Mouse (Mus musculus) kidney, adult 18-20 months (tissue): ENCODE measurements around the gene Dennd2c.

Source experiments
- DNase-seq: peaks from one replicate; pipeline ENCODE4 v3.0.0; 2021

Dennd2c gene

DNA sequence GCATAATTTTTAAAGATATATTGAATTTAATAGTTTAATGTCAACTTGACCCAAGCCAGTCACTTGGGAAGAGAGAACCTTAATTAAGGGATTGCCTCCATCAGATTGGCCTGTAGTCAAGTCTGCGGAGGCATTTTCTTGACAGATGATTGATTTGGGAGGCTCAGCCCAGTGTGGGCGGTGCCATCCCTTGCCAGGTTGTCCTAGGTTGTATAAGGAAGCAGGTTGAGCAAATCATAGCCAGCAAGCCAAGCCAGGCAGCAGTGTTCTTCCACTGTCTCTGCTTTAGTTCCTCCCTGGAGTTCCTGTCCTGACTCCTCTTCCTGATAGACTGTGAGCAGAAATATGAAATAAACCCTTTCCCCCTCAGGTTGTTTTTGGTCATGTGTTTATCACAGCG is 21.2 kb downstream of the Dennd2c start:
- no peak for DNase-seq

DNA sequence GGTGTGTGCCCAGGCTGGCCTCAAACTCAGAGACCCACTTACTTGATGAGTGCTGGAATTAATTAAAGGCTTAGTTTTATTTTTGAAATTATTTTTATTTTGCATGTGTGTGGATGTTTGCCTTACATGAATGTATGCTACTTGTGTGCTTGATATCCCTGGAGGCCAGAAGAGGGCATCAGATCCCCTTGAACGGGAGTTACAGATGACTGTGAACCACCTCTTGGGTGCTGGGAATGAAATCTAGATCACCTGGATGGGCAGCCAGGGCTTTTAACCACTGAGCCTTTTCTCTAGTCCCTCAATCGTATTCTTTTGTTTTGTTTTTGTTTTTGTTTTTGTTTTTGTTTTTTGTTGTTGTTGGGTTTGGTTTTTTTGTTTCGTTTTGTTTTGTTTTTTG is 23.7 kb downstream of the Dennd2c start:
- no peak for DNase-seq

- DNase-seq, result no peak
Measured at GRCm38 (mm10) chr3:103127177-103127576, 24.8 kb downstream of the Dennd2c start.

DNA sequence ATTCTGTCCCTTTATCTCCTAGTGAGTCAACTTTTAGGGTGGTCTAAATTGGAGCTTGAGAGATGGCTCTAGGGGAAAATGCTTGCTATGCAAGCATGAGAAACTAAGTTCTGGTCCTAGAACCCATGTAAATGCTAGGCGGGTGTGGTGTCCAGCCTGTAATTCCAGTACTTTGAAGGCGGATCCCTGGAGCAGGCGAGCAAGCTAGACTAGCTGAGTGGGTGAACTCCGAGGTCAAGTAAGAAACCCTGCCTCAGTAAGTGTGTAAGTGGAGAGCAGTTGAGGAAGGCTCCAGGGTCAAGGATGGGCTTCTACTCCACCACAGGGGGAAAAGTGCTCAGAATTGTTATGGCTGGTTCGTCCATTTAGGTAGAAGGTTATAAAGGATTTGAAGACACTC is 25.3 kb downstream of the Dennd2c start:
- no peak for DNase-seq

- no peak for DNase-seq
Measured at GRCm38 (mm10) chr3:103128251-103128650, 25.8 kb downstream of the Dennd2c start.

- DNase-seq, result no peak
Measured at GRCm38 (mm10) chr3:103129367-103130159, 27.2 kb downstream of the Dennd2c start.

DNA sequence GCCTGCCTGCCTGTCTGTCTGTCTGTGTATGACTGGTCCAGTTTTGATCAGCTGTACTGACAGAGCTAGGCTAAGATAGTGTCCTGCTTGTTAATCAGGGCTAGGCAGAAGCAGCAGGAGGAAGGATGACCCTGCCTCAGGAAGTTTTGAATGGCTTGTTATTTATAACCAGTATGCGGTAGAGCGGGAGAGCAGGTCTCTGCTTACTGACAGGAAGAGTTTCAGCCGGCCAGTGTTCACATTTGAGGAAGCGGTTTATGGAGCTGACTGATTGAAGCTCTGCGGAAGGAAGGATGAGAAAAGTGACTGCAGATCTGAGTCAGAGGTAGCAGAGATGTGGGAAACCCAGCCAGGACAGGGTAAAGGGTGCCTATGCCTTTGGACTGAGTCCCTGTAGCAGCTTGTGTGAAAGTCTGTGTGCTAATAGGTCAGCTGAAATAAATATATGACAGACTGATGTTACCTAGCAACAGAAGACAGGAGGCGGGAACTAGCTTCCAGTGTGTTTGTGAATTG is 27.9 kb downstream of the Dennd2c start:
- DNase-seq, result peak; percentile 14

- no peak for DNase-seq
Measured at GRCm38 (mm10) chr3:103133098-103133497, 30.7 kb downstream of the Dennd2c start.

- no peak for DNase-seq
Measured at GRCm38 (mm10) chr3:103136414-103137077, 34.1 kb downstream of the Dennd2c start.

DNA sequence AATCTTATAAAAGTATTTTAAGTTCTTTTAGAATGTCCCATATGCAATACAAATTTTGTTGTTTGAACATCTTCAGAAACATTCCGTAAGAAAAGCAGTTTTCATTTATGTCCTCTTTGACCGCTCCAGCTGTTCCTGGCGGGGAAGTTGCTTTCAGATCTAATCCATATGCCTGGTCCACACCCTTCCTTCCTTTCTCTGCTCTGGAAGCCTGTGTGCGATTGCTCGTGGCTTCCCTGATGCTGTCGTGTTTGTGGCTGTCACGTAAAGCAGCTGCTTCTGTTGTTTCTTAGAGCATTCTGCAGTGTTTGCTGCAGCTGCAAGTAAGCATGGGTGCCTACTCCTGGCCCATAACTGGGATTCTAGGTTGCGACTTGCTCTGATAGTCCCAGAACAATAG is 36.6 kb downstream of the Dennd2c start:
- peak; percentile 8 for DNase-seq

DNA sequence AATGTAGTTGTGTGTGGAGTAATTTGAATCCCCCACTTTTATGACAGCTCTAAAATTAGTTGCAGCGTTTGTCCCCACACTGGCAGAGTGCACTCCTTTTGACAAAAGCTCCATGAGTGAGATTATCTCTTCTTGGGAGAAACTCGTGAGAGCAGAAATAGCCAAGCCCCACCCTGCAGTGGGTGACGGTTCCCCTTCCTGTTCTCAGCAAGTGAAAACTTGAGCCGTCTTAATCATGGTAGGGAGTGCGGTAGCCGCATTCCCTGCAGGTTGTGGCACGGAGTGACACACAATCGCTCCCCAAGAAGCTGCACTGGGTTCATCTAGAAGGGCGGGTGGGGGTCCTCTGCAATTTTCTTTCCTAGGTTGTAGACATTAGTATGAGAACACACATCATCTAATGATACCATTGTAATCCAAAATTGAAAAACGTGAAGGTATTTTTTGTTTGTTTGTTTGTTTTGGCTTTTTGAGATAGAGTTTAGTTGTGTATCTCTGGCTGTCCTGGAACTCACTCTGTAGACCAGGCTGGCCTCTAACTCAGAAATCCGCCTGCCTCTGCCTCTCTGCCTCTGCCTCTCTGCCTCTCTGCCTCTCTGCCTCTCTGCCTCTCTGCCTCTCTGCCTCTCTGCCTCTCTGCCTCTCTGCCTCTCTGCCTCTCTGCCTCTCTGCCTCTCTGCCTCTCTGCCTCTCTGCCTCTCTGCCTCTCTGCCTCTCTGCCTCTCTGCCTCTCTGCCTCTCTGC is 37.9 kb downstream of the Dennd2c start:
- DNase-seq, result peak; percentile 22

GRCm38 (mm10) chr3:103141287-103141686 is 38.9 kb downstream of the Dennd2c start:
- DNase-seq, result no peak

DNA sequence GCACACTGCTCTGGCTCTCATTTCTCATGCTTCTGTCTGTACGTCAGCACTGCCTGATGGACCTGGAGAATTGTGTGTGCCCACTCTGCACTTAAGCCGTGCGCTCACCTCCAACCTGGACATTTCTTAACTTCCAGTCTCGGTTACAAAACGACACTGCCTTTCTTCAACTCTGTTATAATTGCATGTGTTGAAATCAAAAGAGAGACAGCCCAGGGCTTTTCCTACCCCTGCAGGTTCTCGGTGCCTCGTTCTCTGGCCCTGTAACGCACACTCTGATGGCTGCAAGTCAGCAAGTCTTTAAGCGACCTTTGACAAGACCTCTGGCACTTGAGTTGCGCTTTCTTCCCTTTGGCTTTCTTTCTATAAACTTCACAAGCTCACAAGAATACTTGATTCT is 40.0 kb downstream of the Dennd2c start:
- no peak for DNase-seq

DNA sequence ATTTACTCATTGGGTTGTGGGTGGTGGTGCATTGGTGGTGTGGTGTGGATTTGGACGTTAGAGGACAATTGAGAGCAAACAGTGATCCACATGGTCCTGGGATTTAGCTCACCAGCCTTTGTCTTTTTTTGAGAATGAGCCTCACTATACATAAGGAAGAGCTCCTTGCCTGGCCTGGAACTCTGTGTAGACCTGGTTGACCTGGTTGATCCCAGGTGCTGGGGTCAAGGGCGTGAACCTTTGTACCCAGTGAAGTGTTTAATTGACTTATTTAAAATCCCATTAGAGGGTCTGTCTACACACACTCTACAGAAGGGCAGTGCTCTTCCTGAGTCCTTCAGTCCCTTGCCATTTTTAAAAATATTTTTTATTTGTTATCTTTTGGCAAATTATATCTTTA is 42.9 kb downstream of the Dennd2c start:
- no peak for DNase-seq

- no peak for DNase-seq
Measured at GRCm38 (mm10) chr3:103145791-103146190, 43.4 kb downstream of the Dennd2c start.

- no peak for DNase-seq
Measured at GRCm38 (mm10) chr3:103146330-103147166, 44.1 kb downstream of the Dennd2c start.

DNA sequence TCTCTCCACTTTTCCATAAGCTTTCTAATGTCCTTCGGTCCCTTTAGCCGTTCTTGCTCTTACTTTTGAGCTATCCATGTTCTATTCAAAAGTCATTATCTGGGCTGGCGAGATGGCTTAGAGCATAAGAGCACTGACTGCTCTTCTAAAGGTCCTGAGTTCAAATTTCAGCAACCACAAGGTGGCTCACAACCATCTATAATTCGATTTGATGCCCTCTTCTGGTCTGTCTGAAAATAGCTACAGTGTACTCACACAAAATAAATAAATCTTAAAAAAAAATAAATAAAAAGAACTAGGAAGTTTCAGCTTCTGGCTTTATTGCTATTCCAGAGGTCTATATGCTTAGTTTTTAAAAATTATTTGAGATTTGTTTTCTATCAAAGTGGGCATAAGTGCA is 45.4 kb downstream of the Dennd2c start:
- DNase-seq, result no peak

- DNase-seq, result no peak
Measured at GRCm38 (mm10) chr3:103148941-103149340, 46.5 kb downstream of the Dennd2c start.

DNA sequence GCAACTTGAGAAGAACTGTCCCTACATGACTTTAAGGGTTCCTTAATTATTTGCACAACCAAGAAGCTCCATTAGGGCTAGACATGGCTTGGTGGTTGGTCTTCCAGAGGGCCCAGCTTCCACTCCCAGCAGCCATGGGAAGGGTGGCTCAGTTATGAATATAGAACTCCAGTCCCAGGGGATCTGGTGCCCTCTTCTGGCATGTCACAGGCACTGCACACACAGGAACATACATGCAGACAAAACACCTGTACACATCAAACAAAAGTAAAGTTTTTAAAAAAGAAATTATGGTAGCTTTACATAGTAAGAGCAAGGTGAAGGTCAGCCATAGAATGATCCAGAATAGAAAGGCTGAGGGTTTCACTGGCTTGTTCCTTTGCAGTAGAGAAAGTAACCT is 51.4 kb downstream of the Dennd2c start:
- no peak for DNase-seq

DNA sequence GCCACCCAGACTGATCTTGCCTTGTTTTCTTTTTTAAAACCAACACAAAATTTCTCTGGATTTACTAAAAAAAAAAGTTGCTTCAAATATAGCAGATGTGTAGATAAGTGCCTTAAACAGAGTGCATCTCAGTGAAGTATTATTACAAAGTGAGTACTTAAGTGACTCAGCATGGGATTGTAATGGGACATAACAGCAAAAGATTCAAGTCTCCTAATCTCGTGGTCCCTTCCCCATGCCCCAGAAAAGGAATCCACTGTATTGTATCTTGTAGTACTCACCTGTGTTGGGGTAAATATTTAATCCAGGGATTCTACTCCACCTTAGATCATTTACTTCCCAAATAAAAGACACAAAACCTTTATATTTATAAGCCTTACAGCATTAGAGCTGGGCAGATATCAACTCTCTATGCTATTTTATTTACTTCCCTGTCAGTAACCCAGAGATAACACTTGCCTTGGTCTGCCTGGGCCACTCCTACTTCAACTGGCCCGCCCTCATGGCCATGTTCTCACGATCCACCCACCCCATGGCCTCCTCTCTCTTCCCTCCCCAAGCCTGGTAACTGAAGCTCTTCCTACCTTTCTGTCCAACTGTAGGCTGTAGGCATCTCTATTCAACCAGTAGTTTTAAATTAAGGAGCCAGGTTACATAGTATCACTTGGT is 57.0 kb downstream of the Dennd2c start:
- no peak for DNase-seq

DNA sequence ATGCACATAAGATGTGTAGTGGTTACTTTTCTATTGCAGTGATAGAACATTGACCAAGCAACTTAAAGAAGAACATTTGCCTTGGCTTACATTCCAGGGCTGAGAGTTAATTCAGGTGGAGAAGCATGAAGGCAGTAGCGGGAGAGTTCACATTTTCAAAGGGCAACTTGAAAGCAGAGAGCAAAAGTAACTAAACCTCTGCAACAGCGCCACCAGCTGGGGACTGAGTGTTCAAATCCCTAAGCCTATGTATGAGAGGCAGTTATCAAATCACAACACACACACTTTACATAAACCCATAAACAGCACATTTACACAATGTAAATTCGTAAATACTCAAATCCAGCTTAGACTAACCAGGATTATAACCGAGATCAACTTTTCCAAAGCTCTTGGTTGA is 67.4 kb downstream of the Dennd2c start:
- DNase-seq, result peak; percentile 84
